Mouse (Mus musculus) midbrain, embryonic 11.5 days (tissue): ENCODE measurements around the gene Stk39. TPM values are rescaled to one million over a fixed set of nuclear protein-coding genes. Genes with fewer than 3 reads are reported as not detected.
A peak's percentile ranks its signal among the peaks of the same experiment; 100 is the strongest.

Experiments
- ATAC-seq: fragments of 200-750 bp; cut with Nextera tagmentation; 2 replicates; pipeline ENCODE4 v1.8.0; 2017; ENCODE audit warnings: moderate TSS enrichment, moderate library complexity; ENCODE audit not compliant: low FRiP score
- DNase-seq: peaks from one replicate; pipeline ENCODE4 v3.0.0; 2015; ENCODE audit warnings: low spot score; ENCODE audit errors: missing footprints
- H3K27ac ChIP-seq: fragments of 300-500 bp; sonication (generic); 2 replicates; pipeline ENCODE4 v1.5.1; 2014; ENCODE audit warnings: low read depth, low read length
- H3K27me3 ChIP-seq: fragments of 300-500 bp; sonication (generic); 2 replicates; pipeline ENCODE4 v1.6.1; 2014; ENCODE audit warnings: mild to moderate bottlenecking, low read length, moderate library complexity, mixed read lengths; ENCODE audit not compliant: control insufficient read depth, insufficient read depth
- H3K36me3 ChIP-seq: fragments of 300-500 bp; sonication (generic); 2 replicates; pipeline ENCODE4 v1.6.1; 2014; ENCODE audit warnings: mild to moderate bottlenecking, low read length, moderate library complexity, mixed read lengths; ENCODE audit not compliant: control insufficient read depth, insufficient read depth
- H3K4me1 ChIP-seq: fragments of 300-500 bp; sonication (generic); 2 replicates; pipeline ENCODE4 v1.6.1; 2014; ENCODE audit warnings: low read length; ENCODE audit not compliant: control insufficient read depth, insufficient read depth
- H3K4me2 ChIP-seq: fragments of 300-500 bp; sonication (generic); 2 replicates; pipeline ENCODE4 v1.6.1; 2014; ENCODE audit warnings: mild to moderate bottlenecking, moderate library complexity
- H3K4me3 ChIP-seq: fragments of 300-500 bp; sonication (generic); 2 replicates; pipeline ENCODE4 v1.5.1; 2014; ENCODE audit warnings: low read depth, low read length
- H3K9ac ChIP-seq: fragments of 300-500 bp; sonication (generic); 2 replicates; pipeline ENCODE4 v1.6.1; 2014; ENCODE audit warnings: low read length
- H3K9me3 ChIP-seq: fragments of 300-500 bp; sonication (generic); 2 replicates; pipeline ENCODE4 v1.6.1; 2016; ENCODE audit warnings: low read length; ENCODE audit not compliant: control insufficient read depth
- WGBS: fragments of 180-500 bp; shearing (Covaris S2); extraction: QIAGEN DNeasy Blood & Tissue Kit; methylation state at CpG from one replicate; pipeline ENCODE4 v1.1.7; 2014; 5-methylcytosine and 5-hydroxymethylcytosine counted together
- polyA plus RNA-seq: library from polyadenylated mRNA; unstranded; fragments of >200 nt; fragmentation: Nextera tagmentation; extraction: Ambion mirVana; gene quantifications from 2 replicates; pipeline ENCODE4 v1.2.1, GENCODE M21; 2014

The Stk39 gene
- polyA plus RNA-seq, 1 experiment from 2014 or later = 52.5 TPM

DNA sequence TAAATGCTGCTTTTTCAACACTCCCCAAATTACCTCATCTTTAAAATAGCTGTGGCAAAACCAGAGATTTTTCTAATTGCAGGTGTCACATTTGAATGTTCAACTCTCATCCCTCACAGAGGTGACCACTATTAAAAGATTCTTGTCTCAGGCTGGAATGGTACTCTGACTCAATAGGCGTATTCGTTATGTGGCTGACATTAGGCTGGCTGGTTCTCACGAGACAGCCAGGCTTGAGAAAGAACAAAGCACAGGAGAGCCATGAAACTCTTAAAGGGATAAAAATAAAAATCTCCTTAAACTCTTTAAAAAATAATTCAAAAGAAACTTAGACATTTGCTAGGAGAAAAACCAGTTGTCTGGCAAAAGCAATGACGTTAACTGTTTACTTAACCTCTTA is 853 bp upstream of the Stk39 start:
- WGBS = 27% methylated on average over 4 of the region's 4 CpGs
- Histone ChIP-seq H3K36me3 (no peaks in the 10 kb centered on the region), H3K27me3 (no peaks in the 10 kb centered on the region), H3K9ac (no peak overlapping the region), H3K27ac (no peak overlapping the region), H3K4me2 (no peak overlapping the region), H3K4me3 (no peak overlapping the region), H3K9me3 (no peaks in the 10 kb centered on the region), H3K4me1 (peaks cover 23% of the 10 kb centered on the region)
- DNase-seq = no peak
- ATAC-seq = no peak

DNA sequence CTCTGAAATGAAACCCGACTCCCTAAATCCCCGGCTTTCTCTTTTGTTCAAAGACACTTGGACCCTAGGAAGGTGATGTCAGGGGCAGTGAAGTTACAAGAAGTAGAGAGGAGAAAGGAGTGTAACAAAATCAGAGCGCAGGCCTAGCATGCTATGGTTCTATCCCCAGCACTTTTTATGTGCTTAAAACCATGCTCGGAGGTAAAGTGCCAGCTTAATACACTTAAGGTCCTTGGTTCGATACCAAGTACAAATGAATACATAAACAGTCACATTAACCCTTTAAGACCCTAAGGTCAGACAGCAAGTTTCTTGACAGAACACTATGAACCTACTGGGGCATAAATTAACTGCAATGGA is 463 bp upstream of the Stk39 start:
- H3K4me2 ChIP-seq = peak overlapping the region; percentile 61
- DNase-seq (no peak), ATAC-seq (peak; percentile 2)
- 0% methylated on average over 5 of the region's 5 CpGs for WGBS
- H3K9me3 ChIP-seq = no peaks in the 10 kb centered on the region
- H3K9ac ChIP-seq = peak overlapping the region; percentile 95
- H3K4me3 ChIP-seq = peak overlapping the region; percentile 90
- H3K4me1 ChIP-seq = peaks cover 23% of the 10 kb centered on the region
- H3K27ac ChIP-seq = no peak overlapping the region
- no peaks in the 10 kb centered on the region for H3K36me3 ChIP-seq
- no peaks in the 10 kb centered on the region for H3K27me3 ChIP-seq

DNA sequence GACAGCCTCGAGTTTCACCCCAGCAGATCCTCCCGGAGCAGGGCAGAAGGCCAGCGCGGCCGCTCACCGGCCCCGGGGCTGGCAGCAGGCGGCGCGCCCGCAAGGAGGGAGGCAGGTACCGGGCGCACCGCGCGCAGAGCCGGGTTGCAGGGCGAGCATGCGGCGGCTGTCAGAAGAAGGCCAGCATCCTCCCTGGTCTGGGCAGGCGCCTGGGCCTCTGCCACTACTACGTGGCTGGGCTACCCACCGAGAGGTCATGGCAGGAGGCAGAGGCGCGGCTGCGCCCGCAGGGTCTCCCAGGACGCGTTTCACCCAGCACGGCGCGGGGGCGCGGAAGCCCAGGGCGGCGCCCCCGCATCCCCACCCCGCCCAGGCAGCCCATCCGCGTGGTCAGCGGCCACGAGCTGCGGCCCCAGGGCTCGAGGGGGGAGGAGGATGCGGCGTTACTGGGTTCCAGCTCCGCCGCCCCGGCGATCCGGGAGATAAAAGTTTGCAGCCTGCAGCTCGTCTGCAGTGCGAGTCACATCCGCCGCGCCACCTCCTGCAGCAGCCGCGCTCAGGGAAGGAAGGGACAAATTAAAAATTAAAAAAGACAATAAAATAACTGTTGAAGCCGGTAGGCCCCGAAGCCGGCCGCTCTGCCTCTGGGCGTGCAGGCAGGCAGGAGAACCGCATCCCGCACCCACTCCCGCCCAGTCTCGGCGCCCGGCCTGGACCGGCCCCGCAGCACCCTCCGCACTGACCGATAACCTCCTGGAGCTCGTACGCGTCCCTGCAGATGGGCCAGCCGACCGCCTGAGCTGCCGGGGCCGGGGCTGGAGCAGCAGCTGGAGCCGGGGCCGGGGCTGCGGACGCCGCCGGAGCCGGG is 943 bp downstream of the Stk39 start:
- H3K9me3 ChIP-seq = no peaks in the 10 kb centered on the region
- peaks cover 23% of the 10 kb centered on the region for H3K4me1 ChIP-seq
- no peaks in the 10 kb centered on the region for H3K36me3 ChIP-seq
- peak overlapping the region; percentile 61 for H3K4me2 ChIP-seq
- DNase-seq = peak; percentile 96
- H3K4me3 ChIP-seq = peak overlapping the region; percentile 90
- peak overlapping the region; percentile 78 for H3K27ac ChIP-seq
- peak; percentile 79 for ATAC-seq
- peak overlapping the region; percentile 95 for H3K9ac ChIP-seq
- H3K27me3 ChIP-seq = no peaks in the 10 kb centered on the region
- under 1% methylated on average over 83 of the region's 87 CpGs for WGBS

DNA sequence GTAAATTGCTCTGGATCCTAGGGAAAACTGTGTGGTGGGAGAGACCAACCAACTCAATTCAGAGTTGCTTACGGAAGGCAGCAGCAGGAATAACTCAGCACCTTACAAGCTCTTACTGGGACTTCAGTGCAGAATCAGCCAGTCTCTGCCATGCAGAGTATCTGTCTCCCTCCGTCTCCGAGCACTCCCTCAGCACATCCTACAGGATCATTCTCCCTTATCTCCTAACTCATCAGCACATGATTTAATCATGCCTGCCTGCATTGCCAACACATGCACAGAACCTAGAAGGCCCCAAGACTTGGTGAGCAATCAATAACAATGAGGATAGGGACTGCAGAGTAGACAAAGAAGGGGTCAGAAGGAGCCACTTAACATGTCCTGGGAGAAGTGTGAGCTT is 2.6 kb downstream of the Stk39 start:
- H3K4me2 ChIP-seq = peak overlapping the region; percentile 22
- no peak overlapping the region for H3K9ac ChIP-seq
- no peak for ATAC-seq

GRCm38 (mm10) chr2:68468698-68469097 is 3.4 kb downstream of the Stk39 start:
- no peaks in the 10 kb centered on the region for H3K9me3 ChIP-seq
- H3K4me3 ChIP-seq = no peak overlapping the region
- H3K27ac ChIP-seq = no peak overlapping the region
- no peak overlapping the region for H3K4me2 ChIP-seq
- no peaks in the 10 kb centered on the region for H3K36me3 ChIP-seq
- WGBS = 42% methylated on average over 7 of the region's 7 CpGs
- no peaks in the 10 kb centered on the region for H3K27me3 ChIP-seq
- ATAC-seq = no peak
- H3K9ac ChIP-seq = no peak overlapping the region
- DNase-seq = no peak
- H3K4me1 ChIP-seq = peaks cover 27% of the 10 kb centered on the region

More for the DNA sequence above, 2.6 kb downstream of the Stk39 start:
- no peak for DNase-seq
- Histone ChIP-seq H3K9me3 (no peaks in the 10 kb centered on the region), H3K4me3 (no peak overlapping the region), H3K36me3 (no peaks in the 10 kb centered on the region), H3K27ac (no peak overlapping the region), H3K4me1 (peaks cover 23% of the 10 kb centered on the region), H3K27me3 (no peaks in the 10 kb centered on the region)
- 83% methylated on average over 3 of the region's 3 CpGs for WGBS

GRCm38 (mm10) chr2:68468259-68468658 is 3.8 kb downstream of the Stk39 start:
- Histone ChIP-seq H3K4me1 (peaks cover 27% of the 10 kb centered on the region), H3K36me3 (no peaks in the 10 kb centered on the region), H3K9me3 (no peaks in the 10 kb centered on the region), H3K4me3 (no peak overlapping the region), H3K9ac (no peak overlapping the region), H3K4me2 (no peak overlapping the region), H3K27ac (no peak overlapping the region), H3K27me3 (no peaks in the 10 kb centered on the region)
- WGBS = 84% methylated on average over 14 of the region's 14 CpGs
- DNase-seq (no peak), ATAC-seq (no peak)

DNA sequence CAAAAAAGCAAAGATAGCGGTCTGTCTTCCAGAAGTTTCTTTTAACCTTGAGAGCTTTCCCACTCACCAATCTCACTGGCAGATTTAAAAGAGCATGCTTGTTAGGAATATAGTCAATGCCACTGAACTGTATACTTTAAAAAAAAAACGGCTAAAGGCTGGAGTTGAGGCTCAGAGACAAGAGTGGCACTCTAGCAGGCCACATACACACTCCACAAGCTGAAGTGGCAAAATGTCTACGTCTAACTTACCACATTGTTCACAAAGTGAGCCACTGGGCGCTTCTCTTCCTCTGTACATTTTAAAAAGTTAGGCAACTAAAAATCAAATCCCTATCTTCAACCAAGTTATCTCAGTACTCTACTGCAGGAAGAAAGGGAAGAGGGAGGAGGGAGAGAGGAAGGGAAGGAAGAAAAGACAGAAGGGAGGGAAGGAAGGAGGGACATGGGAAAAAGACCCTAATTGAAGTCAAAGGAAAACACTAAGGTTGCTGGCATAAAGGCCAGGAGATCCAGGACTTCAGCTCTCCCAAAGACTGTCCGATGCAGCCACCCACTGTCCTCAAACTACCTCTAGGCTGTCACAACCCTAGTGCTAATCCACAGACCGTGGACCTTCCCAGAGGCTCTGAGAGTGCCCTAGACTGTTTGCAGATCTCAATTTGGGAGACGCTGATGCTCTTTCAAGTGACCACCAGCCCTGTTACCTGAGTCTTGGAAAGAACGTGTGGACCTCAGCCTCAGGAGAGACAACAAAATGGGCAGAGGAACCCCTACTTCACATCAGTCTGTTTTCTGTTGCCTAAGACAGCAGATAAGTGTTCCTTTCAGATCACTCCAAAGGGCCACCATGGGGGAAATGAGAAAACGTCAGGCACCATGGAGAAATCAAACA is 4.7 kb downstream of the Stk39 start:
- Histone ChIP-seq H3K27ac (no peak overlapping the region), H3K4me3 (no peak overlapping the region), H3K27me3 (no peaks in the 10 kb centered on the region), H3K36me3 (no peaks in the 10 kb centered on the region), H3K4me1 (peaks cover 19% of the 10 kb centered on the region), H3K4me2 (no peak overlapping the region), H3K9me3 (no peaks in the 10 kb centered on the region), H3K9ac (no peak overlapping the region)
- no peak for ATAC-seq
- WGBS = 88% methylated on average over 9 of the region's 9 CpGs
- no peak for DNase-seq

- Histone ChIP-seq H3K4me3 (no peak overlapping the region), H3K27me3 (no peaks in the 10 kb centered on the region), H3K9ac (no peak overlapping the region), H3K36me3 (no peaks in the 10 kb centered on the region), H3K9me3 (no peaks in the 10 kb centered on the region), H3K4me2 (no peak overlapping the region), H3K27ac (no peak overlapping the region), H3K4me1 (peaks cover 19% of the 10 kb centered on the region)
- WGBS = 78% methylated on average over 17 of the region's 19 CpGs
- DNase-seq = peak; percentile 64
- ATAC-seq = no peak
These were observed 5.7 kb downstream of the Stk39 start for GRCm38 (mm10) chr2:68466124-68467070.
